Mouse (Mus musculus) MEL (cell line): Measurements from ENCODE around the gene Cd300ld3. TPM values are rescaled to one million over a fixed set of nuclear protein-coding genes. Genes with fewer than 3 reads are reported as not detected.
"Not testable (repeated sequence)": the region's sequence is repeated elsewhere in the genome, so short reads cannot be mapped to it uniquely, and the experiment has no call there.

Source experiments
- DNase-seq: peaks from one replicate; pipeline ENCODE4 v3.0.0; 2011; ENCODE audit warnings: low read depth, low spot score
- H3K27ac ChIP-seq: 2 replicates; pipeline ENCODE4 v1.5.1; 2012; ENCODE audit warnings: low read depth, mild to moderate bottlenecking, control low read depth, low read length, moderate library complexity; ENCODE audit not compliant: control insufficient read depth
- H3K27me3 ChIP-seq, 2 experiments: fragments of 150-350 bp in 1 of 2; sonication (generic) in 1 of 2; 2 replicates each; pipeline ENCODE4 v1.6.1; 2012; ENCODE audit warnings: low read length in 2 of 2, mild to moderate bottlenecking in 2 of 2, improper control_type of control experiment in 1 of 2, moderate library complexity in 1 of 2; ENCODE audit not compliant: insufficient read depth in 2 of 2, control insufficient read depth in 1 of 2
- H3K36me3 ChIP-seq, 2 experiments: 2 replicates each; pipeline ENCODE4 v1.6.1; 2012 to 2014; ENCODE audit warnings: low read length in 2 of 2, improper control_type of control experiment in 1 of 2, inconsistent platforms in 1 of 2, mild to moderate bottlenecking in 1 of 2; ENCODE audit not compliant: insufficient read depth in 2 of 2, control insufficient read depth in 1 of 2
- H3K4me1 ChIP-seq, 2 experiments: fragments of 150-350 bp in 1 of 2; sonication (generic) in 1 of 2; 2 replicates each; pipeline ENCODE4 v1.6.1; 2012; ENCODE audit warnings: low read length in 2 of 2, improper control_type of control experiment in 1 of 2, mild to moderate bottlenecking in 1 of 2; ENCODE audit not compliant: insufficient read depth in 2 of 2, control insufficient read depth in 1 of 2
- H3K4me3 ChIP-seq, 2 experiments: fragments of 150-350 bp in 1 of 2; sonication (generic) in 1 of 2; 2 replicates each; pipeline ENCODE4 v1.5.1; 2012; ENCODE audit warnings: low read depth in 2 of 2, low read length in 2 of 2, mild to moderate bottlenecking in 2 of 2, moderate library complexity in 2 of 2, control low read depth in 1 of 2, improper control_type of control experiment in 1 of 2; ENCODE audit not compliant: control insufficient read depth in 1 of 2, insufficient read depth in 1 of 2
- H3K79me2 ChIP-seq: 2 replicates; pipeline ENCODE4 v1.6.1; 2012; ENCODE audit warnings: mild to moderate bottlenecking, low read length, moderate library complexity; ENCODE audit not compliant: control insufficient read depth, poor library complexity, insufficient read depth
- H3K9ac ChIP-seq: 2 replicates; pipeline ENCODE4 v1.6.1; 2012; ENCODE audit warnings: low read depth, mild to moderate bottlenecking, control low read depth, low read length, moderate library complexity; ENCODE audit not compliant: control insufficient read depth, poor library complexity, severe bottlenecking
- H3K9me3 ChIP-seq: fragments of 150-350 bp; sonication (generic); replicated peaks from 2 replicates; pipeline ENCODE4 v1.6.1; 2012; ENCODE audit warnings: mild to moderate bottlenecking, low read length, improper control_type of control experiment, moderate library complexity; ENCODE audit not compliant: insufficient read depth
- BHLHE40 ChIP-seq: IDR thresholded peaks from 2 replicates; pipeline ENCODE4 v1.6.1; 2012; ENCODE audit warnings: low read depth, mild to moderate bottlenecking, inconsistent platforms, low read length, improper control_type of control experiment, borderline replicate concordance
- CHD2 ChIP-seq: IDR thresholded peaks from 2 replicates; pipeline ENCODE4 v1.6.1; 2011; ENCODE audit warnings: low read length, improper control_type of control experiment
- CTCF ChIP-seq, 3 experiments: IDR thresholded peaks in 2 of 3; conservative IDR thresholded peaks in 1 of 3; 2 replicates each; pipeline ENCODE4 v1.5.1; 2011 to 2012; ENCODE audit warnings: low read length in 3 of 3, low read depth in 2 of 3, mild to moderate bottlenecking in 2 of 3, improper control_type of control experiment in 1 of 3, inconsistent platforms in 1 of 3, mixed read lengths in 1 of 3, moderate library complexity in 1 of 3; ENCODE audit not compliant: control insufficient read depth in 1 of 3, insufficient read depth in 1 of 3, poor library complexity in 1 of 3, severe bottlenecking in 1 of 3
- ELF1 ChIP-seq: IDR thresholded peaks from 2 replicates; pipeline ENCODE4 v1.6.1; 2014; ENCODE audit warnings: low read depth, mild to moderate bottlenecking, inconsistent platforms, low read length, improper control_type of control experiment, moderate library complexity
- ETS1 ChIP-seq: IDR thresholded peaks from 2 replicates; pipeline ENCODE4 v1.6.1; 2012; ENCODE audit warnings: low read depth, mild to moderate bottlenecking, inconsistent platforms, low read length, improper control_type of control experiment, moderate library complexity
- JUND ChIP-seq: IDR thresholded peaks from 2 replicates; pipeline ENCODE4 v1.6.1; 2011; ENCODE audit warnings: low read depth, mild to moderate bottlenecking, improper control_type of control experiment, low read length
- MAZ ChIP-seq: IDR thresholded peaks from 2 replicates; pipeline ENCODE4 v1.6.1; 2012; ENCODE audit warnings: low read depth, mild to moderate bottlenecking, inconsistent platforms, low read length, improper control_type of control experiment
- MEF2A ChIP-seq: IDR thresholded peaks from 2 replicates; pipeline ENCODE4 v1.6.1; 2014; ENCODE audit warnings: low read depth, mild to moderate bottlenecking, inconsistent platforms, low read length, improper control_type of control experiment; ENCODE audit not compliant: poor library complexity, insufficient replicate concordance, severe bottlenecking; ENCODE audit errors: extremely low read depth
- SMC3 ChIP-seq: IDR thresholded peaks from 2 replicates; pipeline ENCODE4 v1.6.1; 2011; ENCODE audit warnings: low read depth, low read length, improper control_type of control experiment
- TAL1 ChIP-seq: IDR thresholded peaks from 2 replicates; pipeline ENCODE4 v1.6.1; 2012; ENCODE audit warnings: mild to moderate bottlenecking, inconsistent platforms, low read length, moderate library complexity, mixed read lengths
- ZC3H11A ChIP-seq: IDR thresholded peaks from 2 replicates; pipeline ENCODE4 v1.6.1; 2012; ENCODE audit warnings: low read depth, mild to moderate bottlenecking, inconsistent platforms, low read length, improper control_type of control experiment
- ZKSCAN1 ChIP-seq: IDR thresholded peaks from 2 replicates; pipeline ENCODE4 v1.6.1; 2012; ENCODE audit warnings: low read depth, mild to moderate bottlenecking, inconsistent platforms, low read length, improper control_type of control experiment, moderate library complexity
- ZNF384 ChIP-seq: IDR thresholded peaks from 2 replicates; pipeline ENCODE4 v1.6.1; 2012; ENCODE audit warnings: low read depth, mild to moderate bottlenecking, inconsistent platforms, low read length, improper control_type of control experiment
- polyA plus RNA-seq, 2 experiments: library from polyadenylated mRNA; stranded (reverse) in 1 of 2; unstranded in 1 of 2; fragments of >175 nt in 1 of 2; fragments of >200 nt in 1 of 2; gene quantifications; 2 replicates each; pipeline versions ENCODE4 v1.2.1 to v1.2.4; 2012; ENCODE audit warnings: low replicate concordance in 2 of 2, low read depth in 1 of 2; ENCODE audit not compliant: insufficient read length in 2 of 2, insufficient read depth in 1 of 2, missing spikeins in 1 of 2
- total RNA-seq: library from RNA; depleted of rRNA; stranded (reverse); fragments of 300-350 nt; gene quantifications from 2 replicates; pipeline ENCODE4 v1.2.3, GENCODE M21; 2012

Gene Cd300ld3
- total and polyA plus RNA-seq, 3 experiments = not detected

DNA sequence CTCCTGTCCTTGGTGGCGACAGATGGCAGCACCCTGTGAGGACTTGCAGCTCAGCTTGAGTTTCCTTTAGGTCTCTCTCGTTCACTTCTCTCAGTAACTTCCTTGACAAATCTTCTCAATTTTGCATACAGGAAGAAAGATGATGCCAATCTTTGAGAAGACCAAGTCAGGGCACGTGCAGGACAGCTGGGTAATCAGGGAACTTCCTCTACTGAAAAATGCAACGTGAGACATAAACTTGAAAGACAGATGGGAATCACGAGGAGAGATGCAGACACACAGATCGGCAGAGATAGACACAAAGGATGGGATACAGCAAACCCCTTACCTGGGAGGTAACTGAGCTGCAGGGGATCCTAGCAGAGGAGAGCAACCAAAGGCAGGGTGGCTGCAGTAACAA lies 21.3 kb downstream of the Cd300ld3 start, which contains the start of gene Cd300ld4:
Cd300ld4 (minus strand) TSS at position 101 of the 400 bp plus-strand sequence.
- not testable (repeated sequence) for H3K27me3 ChIP-seq, H3K27ac ChIP-seq, H3K79me2 ChIP-seq, H3K4me1 ChIP-seq, H3K36me3 ChIP-seq, DNase-seq, H3K4me3 ChIP-seq, H3K9me3 ChIP-seq, H3K9ac ChIP-seq

DNA sequence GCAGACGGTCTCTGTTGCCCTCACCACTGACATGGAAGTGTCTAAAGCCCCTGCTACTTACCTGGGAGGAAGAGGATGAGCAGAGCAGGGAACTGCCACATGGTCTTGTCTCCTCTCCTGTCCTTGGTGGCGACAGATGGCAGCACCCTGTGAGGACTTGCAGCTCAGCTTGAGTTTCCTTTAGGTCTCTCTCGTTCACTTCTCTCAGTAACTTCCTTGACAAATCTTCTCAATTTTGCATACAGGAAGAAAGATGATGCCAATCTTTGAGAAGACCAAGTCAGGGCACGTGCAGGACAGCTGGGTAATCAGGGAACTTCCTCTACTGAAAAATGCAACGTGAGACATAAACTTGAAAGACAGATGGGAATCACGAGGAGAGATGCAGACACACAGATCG lies 32.1 kb downstream of the Cd300ld3 start, which contains the start of gene Cd300ld2:
Cd300ld2 (minus strand) TSS at position 101 of the 400 bp plus-strand sequence.
- not testable (repeated sequence) for H3K9ac ChIP-seq, H3K4me3 ChIP-seq, H3K36me3 ChIP-seq, H3K9me3 ChIP-seq, H3K4me1 ChIP-seq, H3K27me3 ChIP-seq, H3K27ac ChIP-seq, H3K79me2 ChIP-seq, DNase-seq

DNA sequence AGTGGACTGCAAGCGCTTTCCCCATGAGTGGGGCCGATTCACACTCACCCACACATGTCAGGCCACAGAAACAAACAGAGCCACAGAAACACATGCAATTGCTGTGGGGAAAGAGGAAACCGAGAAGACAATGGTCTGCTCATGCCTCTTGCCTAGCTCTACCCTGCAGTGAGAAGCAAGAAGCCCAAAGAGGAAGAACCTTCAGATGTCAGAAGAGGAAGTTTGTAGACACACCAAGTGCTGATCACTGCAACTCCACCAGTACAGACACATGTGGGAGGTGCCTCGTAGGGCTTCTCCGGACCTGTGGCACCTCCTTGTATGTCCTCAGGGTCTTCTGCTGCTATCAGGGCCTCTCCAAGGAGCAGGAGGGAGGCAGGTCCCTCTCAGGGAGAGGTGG lies 44.1 kb downstream of the Cd300ld3 start:
- TF ChIP-seq CHD2 = no peak
- TF ChIP-seq TAL1 = no peak
- TF ChIP-seq MEF2A = no peak
- no peak for TF ChIP-seq SMC3
- TF ChIP-seq JUND = no peak
- TF ChIP-seq ELF1 = no peak
- no peak for TF ChIP-seq ZNF384
- TF ChIP-seq BHLHE40 = no peak
- TF ChIP-seq CTCF (IDR thresholded peaks at IDR 0.05 in 2 of 3, conservative IDR thresholded peaks at IDR 0.05 in 1 of 3; ENCODE audit: control insufficient read depth in 1 of 3, insufficient read depth in 1 of 3, low read depth in 2 of 3, low read length in 3 of 3, poor library complexity in 1 of 3, severe bottlenecking in 1 of 3) = no peak
- no peak for TF ChIP-seq ETS1
- TF ChIP-seq ZC3H11A = no peak
- TF ChIP-seq ZKSCAN1 = no peak
- TF ChIP-seq MAZ = no peak
- Histone ChIP-seq H3K9ac (no peak overlapping the region), H3K27me3 (no peaks in the 10 kb centered on the region), H3K4me3 (no peak overlapping the region), H3K27ac (no peak overlapping the region), H3K36me3 (no peaks in the 10 kb centered on the region), H3K79me2 (no peaks in the 10 kb centered on the region), H3K4me1 (no peaks in the 10 kb centered on the region), H3K9me3 (no peaks in the 10 kb centered on the region)
- DNase-seq = peak; percentile 12
